Mouse (Mus musculus) lung, adult 2 months (tissue): Measurements from ENCODE around the gene Snd1.

Source experiments
- CTCF ChIP-seq: fragments of 200-500 bp; IDR thresholded peaks from 2 replicates; pipeline ENCODE4 v1.5.1; 2011; ENCODE audit warnings: mild to moderate bottlenecking, low read length, control low read depth; ENCODE audit not compliant: insufficient read depth
- POLR2A ChIP-seq: fragments of 200-500 bp; IDR thresholded peaks from 2 replicates; pipeline ENCODE4 v1.6.1; 2011; ENCODE audit warnings: low read depth, mild to moderate bottlenecking, control low read depth, low read length, borderline replicate concordance; ENCODE audit errors: extremely low read depth

GRCm38 (mm10) chr6:28747931-28748670, 273.2 kb downstream of the Snd1 start:
- TF ChIP-seq CTCF = no peak
- no peak for TF ChIP-seq POLR2A
